Mouse (Mus musculus): ENCODE measurements around the gene Rmi1.
"Not testable (repeated sequence)": the region's sequence is repeated elsewhere in the genome, so short reads cannot be mapped to it uniquely, and the experiment has no call there.

Gene Rmi1

DNA sequence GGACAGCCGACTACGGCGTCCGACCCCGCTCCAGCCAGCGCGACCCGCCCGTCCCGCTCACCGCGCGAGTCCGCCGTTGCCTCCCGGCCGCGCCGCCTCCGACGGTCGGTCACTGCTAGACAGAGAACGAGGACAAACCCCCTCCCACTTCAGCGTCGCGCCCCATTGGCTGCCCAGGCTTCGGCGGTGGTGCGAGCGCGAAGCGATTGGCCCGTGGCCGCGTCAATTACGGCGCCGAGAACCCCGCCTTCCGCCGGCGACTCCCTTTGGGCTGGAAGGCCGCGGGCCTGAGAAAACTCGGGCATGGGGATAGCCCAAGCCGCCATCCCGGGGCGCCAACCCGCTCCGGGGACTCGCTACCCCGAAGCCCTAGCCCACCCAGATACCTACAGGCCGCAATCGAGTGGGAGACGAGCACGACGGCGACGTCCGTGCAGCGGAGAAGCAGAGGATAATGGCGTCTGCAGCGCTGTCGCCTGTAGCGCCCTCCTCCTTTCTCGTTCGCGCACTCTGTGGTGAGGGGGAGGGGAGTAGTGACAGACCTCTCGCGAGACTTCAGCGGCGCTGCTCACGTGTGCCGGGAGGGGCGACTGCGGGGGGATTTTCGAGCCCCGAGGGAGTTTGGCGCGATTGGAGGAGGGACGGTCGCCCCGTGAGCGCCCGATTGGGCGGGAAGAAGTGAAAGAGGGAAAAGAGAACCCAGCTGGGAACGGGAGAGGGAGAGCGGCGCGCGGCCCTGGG, at the start of gene Rmi1:
Gene Rmi1, plus strand, starts transcription at position 246 of the 741 bp plus-strand sequence.
- DNase-seq (ENCODE audit: low read depth, low spot score), result peak; percentile 97

DNA sequence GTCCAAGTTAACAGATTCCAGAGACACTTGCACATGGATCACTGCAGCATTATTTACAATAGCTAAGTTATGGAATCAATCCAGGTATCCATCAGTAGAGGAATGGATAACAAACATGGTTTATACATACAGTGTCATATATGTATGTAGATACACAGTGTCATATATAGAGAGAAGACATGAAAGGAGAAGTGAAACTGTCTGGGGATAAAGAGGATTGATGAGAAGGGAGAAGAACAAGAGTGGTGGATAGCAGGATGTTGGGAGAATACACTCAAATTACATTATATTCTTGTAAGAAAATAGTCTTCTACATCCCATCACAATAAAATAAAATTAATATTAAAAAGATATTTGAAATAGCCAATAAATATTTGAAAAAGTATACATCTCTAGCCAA, 49.1 kb upstream of the Rmi1 start:
- no peak for DNase-seq (ENCODE audit: low read depth, low spot score)

DNA sequence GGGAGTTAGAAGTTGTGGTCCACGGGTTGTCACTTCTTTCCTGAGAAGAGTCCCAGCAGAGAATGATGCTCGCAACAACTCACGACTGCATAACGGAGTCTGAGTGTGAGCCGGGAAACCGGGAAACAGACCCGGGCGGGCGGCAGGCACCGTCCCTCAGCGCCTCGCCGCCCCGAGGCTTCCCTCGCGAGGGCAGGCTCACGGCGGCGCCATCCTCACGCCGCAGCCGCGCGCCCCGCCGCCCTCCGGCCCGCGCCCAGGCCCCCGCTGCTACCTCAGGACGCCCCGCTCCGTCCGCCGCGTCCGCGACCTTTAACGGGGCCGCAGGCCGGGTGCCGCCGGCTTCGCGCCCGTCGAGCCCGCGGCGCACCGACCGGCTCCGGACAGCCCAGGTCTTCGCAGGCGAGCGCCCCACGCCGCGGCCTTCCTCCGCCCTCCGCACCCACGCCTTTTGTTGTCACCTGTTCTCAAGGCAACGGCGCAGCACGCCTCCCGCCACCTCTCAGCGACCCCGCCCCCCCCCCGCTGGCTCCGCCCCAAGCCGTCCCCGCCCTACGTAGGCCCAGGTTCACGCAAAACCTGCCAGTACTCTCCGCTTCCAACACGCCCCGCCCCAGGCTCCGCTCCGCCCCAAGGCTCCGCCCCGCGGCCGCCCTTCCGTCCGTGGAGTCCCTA, 43.3 kb upstream of the Rmi1 start, which contains the start of gene Kif27:
Gene Kif27, minus strand, starts transcription at position 494 of the 675 bp plus-strand sequence.
- DNase-seq (ENCODE audit: low read depth, low spot score), result peak; percentile 95

DNA sequence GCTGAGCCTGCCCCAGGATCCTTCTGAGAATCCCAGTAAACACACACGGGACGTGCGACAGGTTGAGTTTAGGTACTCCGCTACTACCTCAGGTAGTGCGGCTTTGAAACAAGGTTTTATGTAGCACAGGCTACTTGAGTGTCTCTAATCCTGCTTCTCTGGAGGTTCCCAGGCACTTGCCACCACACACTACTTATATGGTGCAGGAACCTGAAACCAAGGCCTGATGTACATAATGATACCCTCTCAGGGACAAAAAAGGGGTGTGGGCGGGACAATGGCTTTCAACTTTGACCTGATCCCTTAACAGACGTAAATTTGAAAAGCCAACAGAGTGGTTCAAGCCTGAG, 42.8 kb upstream of the Rmi1 start:
- no peak for DNase-seq (ENCODE audit: low read depth, low spot score)

DNA sequence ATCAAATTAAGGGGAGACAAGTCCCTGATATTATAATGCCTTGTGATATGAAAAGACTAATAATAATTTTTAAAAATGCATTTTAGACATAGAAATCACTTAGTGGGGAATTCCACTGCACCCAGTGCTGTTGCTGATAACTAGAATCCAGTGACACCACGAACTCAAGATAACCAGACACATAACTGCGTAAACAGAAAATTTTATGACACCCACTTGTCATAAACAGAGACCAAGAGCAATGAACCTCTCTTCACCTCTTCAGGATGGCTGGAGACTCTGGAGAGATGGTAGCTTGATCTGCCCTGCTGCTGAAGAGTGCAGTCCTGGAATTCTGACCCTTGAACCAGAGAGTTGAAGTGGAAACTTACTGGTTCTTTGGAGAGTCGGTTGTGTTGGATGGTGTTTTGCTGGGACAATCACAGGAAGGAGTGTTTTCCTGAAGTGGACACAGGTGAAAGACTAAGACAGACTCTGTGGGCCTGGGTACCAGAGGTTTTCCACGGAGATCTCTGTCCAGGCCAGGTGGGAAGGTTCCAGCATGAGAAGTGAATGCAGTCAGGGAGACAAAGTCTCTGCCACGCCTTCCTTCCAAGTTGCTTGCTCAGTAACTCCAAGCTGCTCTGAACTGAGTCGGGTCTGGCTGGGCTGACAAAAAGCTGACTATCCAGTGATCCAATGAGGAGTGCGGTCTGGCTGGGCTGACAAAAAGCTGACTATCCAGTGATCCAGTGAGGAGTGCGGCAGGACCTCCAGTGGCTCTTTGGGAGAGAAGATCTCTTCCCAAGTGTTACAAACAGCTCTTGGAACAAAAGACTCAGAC, 37.5 kb upstream of the Rmi1 start:
- DNase-seq (ENCODE audit: low read depth, low spot score), result no peak

DNA sequence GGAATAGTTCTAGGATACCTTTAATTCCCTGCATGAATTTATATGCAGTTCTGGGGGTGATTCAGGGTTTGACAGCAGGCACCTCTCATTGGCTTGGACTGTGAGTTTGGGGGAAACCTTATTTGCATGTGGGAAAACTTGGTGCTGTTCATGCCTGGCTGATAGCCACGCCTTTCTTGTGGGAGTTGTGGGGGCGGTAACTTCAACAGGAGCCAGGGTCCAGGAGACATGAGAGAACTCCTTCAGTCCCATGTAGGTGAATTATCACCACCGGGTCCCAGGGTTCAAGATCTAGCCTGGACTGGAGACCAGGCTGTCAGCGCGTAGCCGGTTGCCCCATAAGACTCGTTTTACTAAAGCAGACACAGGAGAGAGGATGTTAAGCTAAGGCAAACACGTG, 36.9 kb upstream of the Rmi1 start:
- DNase-seq (ENCODE audit: low read depth, low spot score), result not testable (repeated sequence)

DNA sequence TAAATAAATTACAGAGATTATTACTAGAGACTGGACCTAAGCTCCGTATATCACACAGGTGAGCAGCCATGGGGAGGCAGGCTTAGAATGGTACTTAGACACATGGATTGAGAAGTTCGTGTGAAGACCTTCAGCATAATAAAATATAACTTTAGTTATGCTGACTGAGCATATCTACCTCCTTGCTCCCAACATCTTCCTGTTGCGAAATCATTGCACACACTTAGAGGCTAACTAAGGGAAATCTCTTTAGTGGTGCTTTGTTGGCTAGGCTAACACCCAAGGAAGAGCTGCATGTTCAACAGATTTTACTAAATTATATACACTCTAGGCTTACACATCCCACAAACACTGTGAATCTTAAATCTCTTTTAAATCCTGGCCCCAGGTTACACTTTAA, 35.7 kb upstream of the Rmi1 start:
- DNase-seq (ENCODE audit: low read depth, low spot score), result no peak

DNA sequence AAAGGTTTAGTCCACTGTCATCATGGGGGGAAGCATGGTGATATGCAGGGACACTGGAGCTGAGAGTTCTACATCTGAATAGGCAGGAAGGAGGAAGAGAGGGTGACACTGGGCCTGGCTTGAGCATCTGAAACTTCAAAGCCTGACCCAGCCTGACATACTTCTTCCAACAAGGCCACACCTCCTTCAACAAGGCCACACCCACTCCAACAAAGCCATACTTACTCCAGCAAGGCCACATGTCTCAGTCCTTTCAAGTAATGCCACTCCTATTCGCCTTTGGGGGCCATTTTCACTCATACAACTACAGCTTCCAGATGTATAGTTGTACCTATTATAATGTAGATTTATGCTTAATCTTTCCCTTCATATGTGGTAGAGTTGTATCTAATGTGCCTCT, 34.4 kb upstream of the Rmi1 start:
- peak; percentile 76 for DNase-seq (ENCODE audit: low read depth, low spot score)

DNA sequence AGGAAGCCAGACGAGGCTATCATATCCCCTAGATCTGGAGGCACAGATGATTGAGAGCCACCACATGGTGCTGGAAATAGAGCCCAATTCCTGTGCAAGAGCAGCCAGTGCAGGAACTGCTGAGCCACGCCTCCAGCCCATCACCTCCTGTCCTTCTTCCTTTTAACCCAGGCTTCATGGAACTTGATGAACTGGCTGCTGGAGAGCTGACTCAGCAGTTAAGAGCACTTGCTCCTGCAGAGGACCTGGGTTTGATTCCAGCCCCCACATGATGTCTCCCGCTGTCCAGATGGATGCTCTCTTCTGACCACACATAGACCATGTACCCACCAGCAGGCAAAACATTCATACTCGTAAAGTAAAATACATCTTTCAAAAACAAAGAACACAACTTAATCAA, 33.2 kb upstream of the Rmi1 start:
- no peak for DNase-seq (ENCODE audit: low read depth, low spot score)

DNA sequence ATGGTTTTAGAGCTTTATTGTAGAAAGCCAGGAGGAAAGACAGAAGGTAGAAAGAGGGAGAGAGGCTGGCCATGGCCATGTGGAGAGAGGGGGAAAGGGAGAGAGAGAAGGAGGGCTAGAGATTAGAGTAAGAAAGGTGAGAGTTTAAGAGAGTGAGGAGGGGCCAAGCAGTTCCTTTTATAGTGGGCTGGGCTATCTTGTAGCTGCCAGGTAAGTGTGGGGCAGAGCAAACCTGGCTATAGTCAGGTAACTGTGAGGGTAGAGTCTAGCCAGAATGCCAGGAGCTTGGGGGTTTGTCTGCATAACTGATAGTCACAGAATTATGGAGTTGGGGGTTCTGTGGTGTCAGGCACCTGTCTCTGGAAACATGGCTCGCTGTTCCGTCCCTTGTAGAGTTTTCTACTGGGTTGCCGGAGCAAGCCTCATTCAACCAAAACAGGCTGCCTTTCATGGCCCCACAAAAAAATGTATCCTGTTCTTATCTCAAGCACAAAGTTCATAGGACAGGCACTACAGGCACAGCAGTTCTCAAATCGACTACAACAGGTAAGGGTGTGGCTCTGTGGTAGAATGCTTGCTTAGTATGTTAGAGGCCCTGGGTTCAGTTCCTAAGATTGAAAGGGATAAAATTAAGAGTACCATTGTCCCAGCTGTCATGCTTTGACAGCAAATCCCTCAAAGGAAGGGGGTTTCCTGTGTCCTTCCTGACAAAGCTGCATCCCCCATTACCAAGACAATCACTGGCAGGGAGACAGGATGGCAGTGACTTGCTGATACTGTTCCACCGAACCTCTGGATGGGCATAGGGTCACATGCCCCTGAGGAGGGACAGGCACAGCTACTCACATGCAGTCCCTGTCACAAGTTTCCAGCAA, 29.5 kb upstream of the Rmi1 start:
- no peak for DNase-seq (ENCODE audit: low read depth, low spot score)

DNA sequence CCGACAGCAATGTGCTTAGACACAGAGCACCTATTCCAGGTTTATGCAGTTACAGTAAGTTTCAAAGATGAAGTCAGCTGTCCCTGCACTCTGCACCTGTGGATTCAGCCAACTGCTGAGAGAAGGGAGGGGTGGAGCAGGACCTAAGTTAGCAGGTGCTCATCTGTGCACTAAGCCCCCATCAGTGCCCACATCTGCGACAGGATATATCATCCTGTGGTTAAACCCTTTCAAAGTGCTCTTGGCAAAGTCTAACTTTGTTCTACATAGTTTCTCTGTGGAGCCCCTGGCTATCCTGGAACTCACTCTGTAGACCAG, 28.9 kb upstream of the Rmi1 start:
- no peak for DNase-seq (ENCODE audit: low read depth, low spot score)

DNA sequence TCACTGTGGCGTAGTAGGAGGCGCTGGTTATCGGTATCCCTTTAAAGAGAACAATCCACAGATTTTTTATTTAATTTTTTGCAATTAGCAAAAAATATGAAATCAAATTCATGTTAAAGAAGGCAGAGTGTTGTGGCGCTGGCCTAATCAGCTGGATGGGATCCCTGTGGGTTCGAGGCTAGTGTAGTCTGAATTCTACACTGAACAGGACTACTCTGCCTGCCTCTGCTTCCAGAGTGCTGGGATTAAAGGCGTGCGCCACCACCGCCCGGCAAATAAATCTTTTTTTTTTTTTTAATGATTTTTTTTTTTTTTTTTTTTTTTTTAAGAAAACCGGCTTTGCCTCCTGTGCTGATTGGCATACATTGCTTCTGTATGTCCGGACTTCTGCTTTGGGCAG, 17.7 kb upstream of the Rmi1 start:
- no peak for DNase-seq (ENCODE audit: low read depth, low spot score)

DNA sequence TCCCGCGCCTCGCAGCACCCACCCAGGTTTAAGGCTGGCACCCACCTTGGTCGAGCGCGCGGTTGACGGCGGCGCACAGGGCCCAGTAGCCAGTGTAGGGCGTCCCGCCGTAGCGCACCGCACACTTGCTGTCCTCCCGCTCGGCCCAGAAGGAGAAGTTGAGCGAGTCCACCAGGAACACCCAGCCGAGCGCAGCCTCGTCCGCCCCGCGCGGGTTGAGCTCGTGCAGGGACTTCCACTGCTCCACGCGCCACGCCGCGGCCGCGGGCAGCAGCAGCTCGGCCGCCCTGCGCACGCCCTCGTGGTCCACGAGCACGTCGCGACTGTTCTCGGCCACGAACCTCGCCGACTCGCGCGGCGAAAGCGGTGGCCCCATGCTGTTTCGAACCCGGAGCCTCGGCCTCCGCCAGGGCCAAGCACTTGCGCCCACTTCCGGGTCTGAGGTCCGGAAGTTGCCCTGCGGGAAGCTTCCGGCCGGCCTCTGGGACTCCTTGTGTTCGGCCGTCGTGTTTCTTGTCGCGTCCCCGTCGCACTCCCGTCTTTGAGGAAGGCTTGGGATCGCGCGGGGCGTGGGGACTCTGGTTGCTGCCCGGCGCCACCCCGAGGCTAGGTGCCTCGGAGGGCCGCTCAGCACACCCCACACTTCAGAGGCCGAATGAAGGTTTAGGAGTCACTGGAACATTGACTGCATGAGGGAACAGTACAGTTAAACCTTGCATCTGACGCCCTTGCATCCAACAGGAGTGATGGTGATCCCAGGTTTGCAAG, 17.1 kb upstream of the Rmi1 start, which contains the start of gene 2210016F16Rik:
Gene 2210016F16Rik, minus strand, starts transcription at position 447 of the 768 bp plus-strand sequence.
- peak; percentile 81 for DNase-seq (ENCODE audit: low read depth, low spot score)

DNA sequence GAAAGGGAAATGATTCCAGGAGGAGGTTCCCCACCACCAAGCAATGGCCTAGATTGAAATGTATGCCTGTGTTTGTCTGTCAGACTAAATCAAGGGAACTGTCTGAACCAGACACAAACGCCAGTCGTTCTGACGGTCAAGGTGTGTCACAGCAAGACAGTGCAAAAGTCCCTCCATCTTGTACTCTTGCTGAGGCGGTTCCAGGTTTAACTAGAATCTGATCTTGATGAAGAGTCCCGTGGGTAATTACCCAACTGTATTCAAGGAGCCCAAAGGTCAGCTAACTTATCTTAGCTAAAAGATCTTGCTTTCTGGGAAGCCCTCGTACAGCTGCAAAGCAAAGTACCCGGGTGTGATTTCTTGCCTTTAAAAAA, 16.5 kb upstream of the Rmi1 start:
- DNase-seq (ENCODE audit: low read depth, low spot score), result no peak

DNA sequence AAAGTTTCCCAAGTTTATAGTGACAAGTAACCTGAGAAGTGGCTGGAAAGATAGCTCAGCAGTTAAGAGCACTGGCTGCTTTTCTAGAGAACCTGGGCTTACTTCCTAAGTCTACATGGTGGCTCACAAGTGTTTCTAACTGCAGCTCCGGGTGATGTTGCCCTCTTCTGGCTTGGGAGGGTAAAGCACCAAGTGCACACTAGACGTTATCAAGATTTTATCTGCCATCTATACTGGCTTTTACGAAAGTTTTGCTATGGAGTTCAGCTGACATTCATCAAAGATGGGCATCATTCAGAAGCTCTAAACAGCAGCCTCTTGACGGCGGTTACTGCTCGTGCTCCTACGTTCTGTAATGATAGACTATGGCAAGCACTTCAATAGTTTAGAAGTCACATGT, 14.1 kb upstream of the Rmi1 start:
- peak; percentile 82 for DNase-seq (ENCODE audit: low read depth, low spot score)

DNA sequence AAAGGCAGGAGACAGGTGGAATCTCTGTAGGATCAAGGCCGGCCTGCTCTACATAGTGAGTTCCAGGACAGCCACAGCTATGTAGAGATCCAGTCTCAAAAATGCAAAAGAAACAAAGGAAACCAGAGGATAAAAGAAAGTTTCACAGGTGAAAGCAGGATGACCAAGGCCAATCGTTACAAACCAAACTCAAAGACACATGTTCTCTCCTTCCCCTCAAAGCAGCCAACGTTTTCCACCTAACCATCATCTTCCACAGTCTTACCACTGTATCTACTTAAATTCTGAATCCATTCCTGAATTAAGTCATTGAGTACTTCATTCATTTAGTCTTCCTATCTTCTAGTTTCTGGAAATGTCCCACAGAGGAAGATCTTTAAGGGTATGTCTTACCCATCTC, 13.7 kb upstream of the Rmi1 start:
- no peak for DNase-seq (ENCODE audit: low read depth, low spot score)

DNA sequence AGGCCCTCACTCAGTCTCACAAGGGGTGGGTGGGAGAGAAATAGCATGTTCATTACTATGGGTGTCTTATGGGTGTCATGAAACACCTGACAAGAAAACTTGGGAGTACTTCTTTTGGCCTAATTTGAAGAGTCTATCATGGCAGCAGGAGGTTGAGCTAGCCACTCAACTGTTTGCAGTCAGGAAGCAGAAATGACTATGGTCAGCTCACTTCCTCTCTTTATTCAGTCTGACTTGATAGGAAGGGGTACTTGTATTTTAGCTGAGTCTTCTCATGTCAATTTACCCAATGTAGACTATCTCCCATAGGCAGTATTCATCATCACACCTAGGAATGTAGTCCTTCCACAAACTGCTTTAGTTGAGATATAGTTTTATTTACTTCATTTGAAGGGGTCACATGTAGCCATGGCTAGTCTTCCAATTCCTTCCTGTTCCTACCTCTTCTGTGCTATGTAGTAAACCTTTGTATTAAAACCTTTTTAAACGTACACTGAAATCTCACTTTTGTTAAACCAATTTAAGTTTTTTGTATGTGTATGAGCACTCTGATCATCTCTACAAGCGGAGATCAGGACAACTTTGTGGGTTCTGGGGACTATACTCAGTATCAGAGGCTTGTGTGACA, 12.6 kb upstream of the Rmi1 start:
- DNase-seq (ENCODE audit: low read depth, low spot score), result no peak

DNA sequence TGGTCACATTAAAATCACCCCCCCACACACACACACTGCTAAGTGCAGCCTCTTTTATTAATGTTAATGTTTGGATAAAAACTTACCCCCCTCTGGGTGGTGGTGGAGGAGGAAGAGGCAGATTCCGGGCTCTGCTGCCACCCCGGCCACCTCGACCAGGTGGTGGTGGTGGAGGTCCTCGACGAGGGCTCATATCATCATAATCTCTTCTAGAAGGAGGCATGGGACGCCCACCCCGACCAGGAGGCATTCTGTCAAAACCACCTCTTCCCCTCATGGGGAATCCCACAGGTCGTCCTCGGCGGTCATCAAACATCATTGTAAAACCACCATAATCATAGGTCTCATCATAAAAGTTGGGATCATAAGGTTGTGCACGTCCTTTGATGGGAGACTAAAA, 7.7 kb upstream of the Rmi1 start:
- DNase-seq (ENCODE audit: low read depth, low spot score), result not testable (repeated sequence)

DNA sequence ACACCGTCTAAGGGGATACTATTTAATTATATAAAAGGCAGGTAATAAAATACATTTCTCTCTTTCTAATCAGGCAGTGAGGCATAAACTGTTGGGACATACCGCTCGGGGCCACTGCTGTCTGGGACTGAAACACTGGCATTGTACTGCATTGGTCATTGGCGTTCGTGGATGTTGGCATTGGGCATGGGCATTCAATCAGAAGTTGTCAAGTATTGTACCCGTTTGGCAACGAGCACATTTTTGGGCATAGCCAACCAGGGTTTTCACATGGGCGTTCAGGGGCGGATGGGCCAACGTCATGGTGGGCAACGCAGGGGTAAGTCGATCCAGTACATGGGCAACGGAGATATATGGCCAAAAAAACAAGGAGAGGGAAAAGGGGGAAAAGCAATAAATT, 4.4 kb upstream of the Rmi1 start:
- DNase-seq (ENCODE audit: low read depth, low spot score), result no peak

DNA sequence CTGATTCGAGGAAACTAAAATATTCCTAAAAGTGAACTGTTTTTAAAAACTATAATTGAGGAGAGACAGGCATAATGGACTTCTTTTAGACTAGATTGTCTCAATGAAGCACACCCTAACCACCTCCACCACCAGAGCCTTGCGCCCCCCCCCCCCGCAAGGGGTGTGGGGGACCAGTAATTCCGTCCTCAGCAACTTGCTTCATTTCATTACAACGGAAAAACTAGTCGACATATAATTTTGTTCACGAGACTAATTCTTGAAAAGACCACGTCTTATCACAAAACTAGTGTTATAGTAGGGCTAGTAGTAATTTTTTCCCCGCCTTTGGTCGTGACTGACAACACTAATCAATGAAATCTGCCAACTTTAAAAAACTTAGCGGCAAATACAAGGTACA, 1.5 kb upstream of the Rmi1 start:
- DNase-seq (ENCODE audit: low read depth, low spot score), result peak; percentile 30
